Mouse (Mus musculus) MEL (cell line): ENCODE results near the gene Tmem132c. TPM values are rescaled to one million over a fixed set of nuclear protein-coding genes. Genes with fewer than 3 reads are reported as not detected.

Experiments used
- DNase-seq: peaks from one replicate; pipeline ENCODE4 v3.0.0; 2011; ENCODE audit warnings: low read depth, low spot score
- H3K27ac ChIP-seq: 2 replicates; pipeline ENCODE4 v1.5.1; 2012; ENCODE audit warnings: low read depth, mild to moderate bottlenecking, control low read depth, low read length, moderate library complexity; ENCODE audit not compliant: control insufficient read depth
- H3K27me3 ChIP-seq, 2 experiments: fragments of 150-350 bp in 1 of 2; sonication (generic) in 1 of 2; 2 replicates each; pipeline ENCODE4 v1.6.1; 2012; ENCODE audit warnings: low read length in 2 of 2, mild to moderate bottlenecking in 2 of 2, improper control_type of control experiment in 1 of 2, moderate library complexity in 1 of 2; ENCODE audit not compliant: insufficient read depth in 2 of 2, control insufficient read depth in 1 of 2
- H3K36me3 ChIP-seq, 2 experiments: 2 replicates each; pipeline ENCODE4 v1.6.1; 2012 to 2014; ENCODE audit warnings: low read length in 2 of 2, improper control_type of control experiment in 1 of 2, inconsistent platforms in 1 of 2, mild to moderate bottlenecking in 1 of 2; ENCODE audit not compliant: insufficient read depth in 2 of 2, control insufficient read depth in 1 of 2
- H3K4me1 ChIP-seq, 2 experiments: fragments of 150-350 bp in 1 of 2; sonication (generic) in 1 of 2; 2 replicates each; pipeline ENCODE4 v1.6.1; 2012; ENCODE audit warnings: low read length in 2 of 2, improper control_type of control experiment in 1 of 2, mild to moderate bottlenecking in 1 of 2; ENCODE audit not compliant: insufficient read depth in 2 of 2, control insufficient read depth in 1 of 2
- H3K4me3 ChIP-seq, 2 experiments: fragments of 150-350 bp in 1 of 2; sonication (generic) in 1 of 2; 2 replicates each; pipeline ENCODE4 v1.5.1; 2012; ENCODE audit warnings: low read depth in 2 of 2, low read length in 2 of 2, mild to moderate bottlenecking in 2 of 2, moderate library complexity in 2 of 2, control low read depth in 1 of 2, improper control_type of control experiment in 1 of 2; ENCODE audit not compliant: control insufficient read depth in 1 of 2, insufficient read depth in 1 of 2
- H3K79me2 ChIP-seq: 2 replicates; pipeline ENCODE4 v1.6.1; 2012; ENCODE audit warnings: mild to moderate bottlenecking, low read length, moderate library complexity; ENCODE audit not compliant: control insufficient read depth, poor library complexity, insufficient read depth
- H3K9ac ChIP-seq: 2 replicates; pipeline ENCODE4 v1.6.1; 2012; ENCODE audit warnings: low read depth, mild to moderate bottlenecking, control low read depth, low read length, moderate library complexity; ENCODE audit not compliant: control insufficient read depth, poor library complexity, severe bottlenecking
- H3K9me3 ChIP-seq: fragments of 150-350 bp; sonication (generic); replicated peaks from 2 replicates; pipeline ENCODE4 v1.6.1; 2012; ENCODE audit warnings: mild to moderate bottlenecking, low read length, improper control_type of control experiment, moderate library complexity; ENCODE audit not compliant: insufficient read depth
- BHLHE40 ChIP-seq: IDR thresholded peaks from 2 replicates; pipeline ENCODE4 v1.6.1; 2012; ENCODE audit warnings: low read depth, mild to moderate bottlenecking, inconsistent platforms, low read length, improper control_type of control experiment, borderline replicate concordance
- CHD1 ChIP-seq: IDR thresholded peaks from 2 replicates; pipeline ENCODE4 v1.6.1; 2012; ENCODE audit warnings: low read depth, mild to moderate bottlenecking, inconsistent platforms, low read length, improper control_type of control experiment
- ELF1 ChIP-seq: IDR thresholded peaks from 2 replicates; pipeline ENCODE4 v1.6.1; 2014; ENCODE audit warnings: low read depth, mild to moderate bottlenecking, inconsistent platforms, low read length, improper control_type of control experiment, moderate library complexity
- EP300 ChIP-seq, 2 experiments: IDR thresholded peaks; 2 replicates each; pipeline ENCODE4 v1.6.1; 2011; ENCODE audit warnings: improper control_type of control experiment in 2 of 2, low read length in 2 of 2, low read depth in 1 of 2, mild to moderate bottlenecking in 1 of 2
- ETS1 ChIP-seq: IDR thresholded peaks from 2 replicates; pipeline ENCODE4 v1.6.1; 2012; ENCODE audit warnings: low read depth, mild to moderate bottlenecking, inconsistent platforms, low read length, improper control_type of control experiment, moderate library complexity
- HCFC1 ChIP-seq: IDR thresholded peaks from 2 replicates; pipeline ENCODE4 v1.6.1; 2012; ENCODE audit warnings: low read depth, mild to moderate bottlenecking, inconsistent platforms, low read length, improper control_type of control experiment, moderate library complexity
- JUND ChIP-seq: IDR thresholded peaks from 2 replicates; pipeline ENCODE4 v1.6.1; 2011; ENCODE audit warnings: low read depth, mild to moderate bottlenecking, improper control_type of control experiment, low read length
- MAX ChIP-seq: IDR thresholded peaks from 2 replicates; pipeline ENCODE4 v1.6.1; 2011; ENCODE audit warnings: low read length, improper control_type of control experiment
- MXI1 ChIP-seq: IDR thresholded peaks from 2 replicates; pipeline ENCODE4 v1.6.1; 2011; ENCODE audit warnings: mild to moderate bottlenecking, low read depth, low read length, improper control_type of control experiment
- MYB ChIP-seq: IDR thresholded peaks from 2 replicates; pipeline ENCODE4 v1.6.1; 2011; ENCODE audit warnings: mild to moderate bottlenecking, low read depth, low read length, improper control_type of control experiment
- NELFE ChIP-seq: IDR thresholded peaks from 2 replicates; pipeline ENCODE4 v1.6.1; 2011; ENCODE audit warnings: low read depth, low read length, improper control_type of control experiment
- POLR2AphosphoS5 ChIP-seq: IDR thresholded peaks from 2 replicates; pipeline ENCODE4 v1.6.1; 2012; ENCODE audit warnings: low read depth, borderline replicate concordance, mild to moderate bottlenecking, inconsistent platforms, low read length, moderate library complexity, mixed read lengths
- RAD21 ChIP-seq: IDR thresholded peaks from 2 replicates; pipeline ENCODE4 v1.6.1; 2011; ENCODE audit warnings: mild to moderate bottlenecking, low read depth, low read length, improper control_type of control experiment
- RCOR1 ChIP-seq: IDR thresholded peaks from 2 replicates; pipeline ENCODE4 v1.6.1; 2012; ENCODE audit warnings: low read depth, mild to moderate bottlenecking, inconsistent platforms, low read length, improper control_type of control experiment
- TBP ChIP-seq: IDR thresholded peaks from 2 replicates; pipeline ENCODE4 v1.8.0; 2011; ENCODE audit warnings: low read depth, low read length, improper control_type of control experiment
- USF1 ChIP-seq: IDR thresholded peaks from 2 replicates; pipeline ENCODE4 v1.6.1; 2014; ENCODE audit warnings: low read depth, mild to moderate bottlenecking, inconsistent platforms, low read length, improper control_type of control experiment, moderate library complexity
- ZMIZ1 ChIP-seq: IDR thresholded peaks from 2 replicates; pipeline ENCODE4 v1.6.1; 2012; ENCODE audit warnings: low read depth, mild to moderate bottlenecking, inconsistent platforms, low read length, improper control_type of control experiment, moderate library complexity
- polyA plus RNA-seq, 2 experiments: library from polyadenylated mRNA; stranded (reverse) in 1 of 2; unstranded in 1 of 2; fragments of >175 nt in 1 of 2; fragments of >200 nt in 1 of 2; gene quantifications; 2 replicates each; pipeline versions ENCODE4 v1.2.1 to v1.2.4; 2012; ENCODE audit warnings: low replicate concordance in 2 of 2, low read depth in 1 of 2; ENCODE audit not compliant: insufficient read length in 2 of 2, insufficient read depth in 1 of 2, missing spikeins in 1 of 2
- total RNA-seq: library from RNA; depleted of rRNA; stranded (reverse); fragments of 300-350 nt; gene quantifications from 2 replicates; pipeline ENCODE4 v1.2.3, GENCODE M21; 2012

The Tmem132c gene
- total and polyA plus RNA-seq, 3 experiments, result not detected

- no peak overlapping the region for H3K27ac ChIP-seq
- no peaks in the 10 kb centered on the region for H3K27me3 ChIP-seq
- no peaks in the 10 kb centered on the region for H3K4me1 ChIP-seq
- no peak overlapping the region for H3K9ac ChIP-seq
- no peaks in the 10 kb centered on the region for H3K79me2 ChIP-seq
- no peak overlapping the region for H3K4me3 ChIP-seq
- TF ChIP-seq ETS1 (no peak), MAX (no peak), TBP (no peak), POLR2AphosphoS5 (no peak), USF1 (no peak), CHD1 (no peak), RCOR1 (no peak), MXI1 (no peak), NELFE (no peak), HCFC1 (no peak), ELF1 (no peak), MYB (no peak), ZMIZ1 (no peak)
- H3K9me3 ChIP-seq, result no peaks in the 10 kb centered on the region
- no peaks in the 10 kb centered on the region for H3K36me3 ChIP-seq
- no peak for DNase-seq
Measured at GRCm38 (mm10) chr5:127347053-127347748, 105.6 kb downstream of the Tmem132c start.

- H3K4me3 ChIP-seq, result no peak overlapping the region
- DNase-seq, result no peak
- H3K36me3 ChIP-seq, result no peaks in the 10 kb centered on the region
- H3K27ac ChIP-seq, result no peak overlapping the region
- TF ChIP-seq BHLHE40, result no peak
- no peak for TF ChIP-seq RAD21
- TF ChIP-seq EP300 (IDR thresholded peaks at IDR 0.05; ENCODE audit: low read depth in 1 of 2, low read length in 2 of 2), result no peak
- TF ChIP-seq JUND, result no peak
- no peak for TF ChIP-seq MYB
- no peaks in the 10 kb centered on the region for H3K27me3 ChIP-seq
- H3K4me1 ChIP-seq, result no peaks in the 10 kb centered on the region
- no peaks in the 10 kb centered on the region for H3K9me3 ChIP-seq
- no peaks in the 10 kb centered on the region for H3K79me2 ChIP-seq
- no peak overlapping the region for H3K9ac ChIP-seq
Measured at GRCm38 (mm10) chr5:127349221-127350065, 107.8 kb downstream of the Tmem132c start.
